Mouse (Mus musculus) forebrain, embryonic 14.5 days (tissue): Measurements from ENCODE around the gene Dnajb11. TPM values are rescaled to one million over a fixed set of nuclear protein-coding genes. Genes with fewer than 3 reads are reported as not detected.

ENCODE experiments used
- polyA plus RNA-seq: library from polyadenylated mRNA; unstranded; fragments of >200 nt; fragmentation: Nextera tagmentation; extraction: Ambion mirVana; gene quantifications from 2 replicates; pipeline ENCODE4 v1.2.1, GENCODE M21; 2014

Dnajb11 gene
- polyA plus RNA-seq, 1 experiment from 2014 or later: 72.7 TPM

Other genes with a start within 250 kb of the Dnajb11 start
- 2.1 and 3.0 TPM in 2 replicates for gene Dgkg, start 200.6 kb upstream of the Dnajb11 start, polyA plus RNA-seq
- not detected in 2 replicates for gene Crygs, start 46.3 kb upstream of the Dnajb11 start, polyA plus RNA-seq
- gene Tbccd1, start 176 bp upstream of the Dnajb11 start, polyA plus RNA-seq: 29.7 and 30.7 TPM in 2 replicates
- gene Ahsg, start 33.4 kb downstream of the Dnajb11 start, polyA plus RNA-seq: not detected in 2 replicates
- not detected in 2 replicates for gene Fetub, start 60.5 kb downstream of the Dnajb11 start, polyA plus RNA-seq
- not detected in 2 replicates for gene Hrg, start 93.2 kb downstream of the Dnajb11 start, polyA plus RNA-seq
- 0.13 TPM in 1 of 2 replicates, not detected in the other for gene Kng2, start 171.6 kb downstream of the Dnajb11 start, polyA plus RNA-seq
- gene Kng1, start 200.0 kb downstream of the Dnajb11 start, polyA plus RNA-seq: not detected in 2 replicates
- 340 and 434 TPM in 2 replicates for gene Eif4a2, start 249.6 kb downstream of the Dnajb11 start, polyA plus RNA-seq